ENCODE assay signal across 21 mouse cellular contexts in genomic region chr6:38797548-38797947, GRCm38 (mm10).
"Had no signal": no experiment of that assay in that cellular context is flagged by ENCODE, and none has a peak within 500 bp of the region (broad histone marks: within the 10 kb centered on the region; RNA-seq: fewer than 3 reads in every experiment).

No protein-coding gene starts in this region.

- H3K9ac ChIP-seq: limb, embryonic 15.5 days; liver, embryonic 12.5 days; midbrain, embryonic 13.5 days; neural tube, embryonic 13.5 days; stomach, embryonic 15.5 days had no signal

- H3K27ac ChIP-seq: kidney, postnatal 0 days; layer of hippocampus, adult 2 months; limb, embryonic 15.5 days; liver, embryonic 12.5 days; midbrain, embryonic 10.5 days; midbrain, embryonic 13.5 days; neural tube, embryonic 13.5 days; stomach, embryonic 15.5 days had no signal

- H3K9me3 ChIP-seq: limb, embryonic 15.5 days; liver, embryonic 12.5 days; megakaryocyte, embryonic 14.5 days; midbrain, embryonic 10.5 days; midbrain, embryonic 13.5 days; neural tube, embryonic 13.5 days; stomach, embryonic 15.5 days had no signal

- H3K4me1 ChIP-seq: midbrain, embryonic 10.5 days had no signal

- DNase-seq: kidney, adult 2 months; kidney, postnatal 25 days; layer of hippocampus, adult 9-11 months; lung, adult 18-20 months; lung, postnatal 10 days; retina, postnatal 1 day; right cerebral cortex, postnatal 25 days; spleen, adult 18-20 months; thymus, postnatal 25 days had no signal

- H3K27me3 ChIP-seq: limb, embryonic 15.5 days; liver, embryonic 12.5 days; megakaryocyte, embryonic 14.5 days; midbrain, embryonic 13.5 days; neural tube, embryonic 13.5 days; stomach, embryonic 15.5 days had no signal

- H3K36me3 ChIP-seq: limb, embryonic 15.5 days; neural tube, embryonic 13.5 days; stomach, embryonic 15.5 days had no signal

- H3K4me3 ChIP-seq: layer of hippocampus, adult 2 months; limb, embryonic 15.5 days; liver, embryonic 12.5 days; megakaryocyte, embryonic 14.5 days; midbrain, embryonic 10.5 days; midbrain, embryonic 13.5 days; myocyte; neural tube, embryonic 13.5 days; stomach, embryonic 15.5 days had no signal

- ATAC-seq: intestine, postnatal 0 days; liver, embryonic 12.5 days; midbrain, embryonic 13.5 days; midbrain, embryonic 16.5 days had no signal

- H3K4me2 ChIP-seq: limb, embryonic 15.5 days; liver, embryonic 12.5 days; midbrain, embryonic 13.5 days; neural tube, embryonic 13.5 days; stomach, embryonic 15.5 days had no signal
